Mouse (Mus musculus) spleen, postnatal 4 days (tissue): ENCODE results near the gene Olig2.

ENCODE experiments used
- DNase-seq, 2 experiments: peaks; one replicate each; pipeline ENCODE4 v3.0.0; 2022; ENCODE audit warnings: low spot score in 2 of 2

The Olig2 gene

DNA sequence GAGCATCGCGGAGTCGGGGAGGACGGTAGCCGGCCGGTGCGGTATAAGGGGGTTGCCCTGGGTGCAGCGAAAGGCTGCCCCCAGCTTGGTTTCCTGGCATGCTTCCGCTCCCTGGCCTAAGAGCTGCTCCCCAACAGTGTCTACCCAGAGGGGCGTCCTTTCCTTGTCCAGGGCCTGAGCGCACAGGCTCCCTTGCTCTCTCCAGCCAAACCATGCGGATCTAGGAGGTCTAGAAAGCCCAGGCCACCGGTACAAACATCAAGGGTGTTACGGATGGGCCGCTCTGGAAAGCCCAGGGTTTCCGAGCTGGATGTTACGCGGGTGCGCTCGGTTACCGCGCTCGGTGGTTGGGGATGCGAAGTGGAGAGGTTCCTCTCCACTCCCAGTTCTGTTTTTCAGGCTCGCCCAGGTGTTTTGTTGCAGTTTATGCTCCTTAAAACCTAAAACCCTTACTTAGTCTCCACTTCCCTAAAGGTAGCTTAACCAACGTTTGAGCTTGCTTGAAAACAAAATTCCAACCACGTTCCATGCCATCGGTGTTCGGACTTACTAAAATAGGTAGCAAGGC is 45.8 kb downstream of the Olig2 start:
- DNase-seq: no peak

DNA sequence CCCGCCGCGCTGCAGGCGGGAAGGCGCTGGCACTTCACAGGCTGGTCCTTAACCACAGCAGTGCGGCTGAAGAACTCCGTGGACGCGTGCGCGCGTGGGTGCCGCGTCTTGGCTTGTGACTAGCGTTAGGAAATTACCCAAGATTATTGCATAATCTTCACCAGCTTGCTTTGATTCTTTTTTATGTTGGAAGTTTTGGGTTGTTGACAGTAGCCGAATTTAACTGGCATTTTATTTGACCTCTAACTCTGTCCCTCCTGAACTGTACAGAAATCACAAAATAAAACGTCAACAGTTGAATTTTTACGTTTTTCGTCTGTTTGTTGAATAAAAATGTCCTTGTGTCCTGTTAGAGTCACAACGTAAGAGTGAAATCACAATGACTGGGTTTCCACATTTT is 46.4 kb downstream of the Olig2 start:
- DNase-seq: no peak
